Mouse (Mus musculus) MEL (cell line): Measurements from ENCODE around the gene Pde10a.

Experiments
- BHLHE40 ChIP-seq: IDR thresholded peaks from 2 replicates; pipeline ENCODE4 v1.6.1; 2012; ENCODE audit warnings: low read depth, mild to moderate bottlenecking, inconsistent platforms, low read length, improper control_type of control experiment, borderline replicate concordance
- CHD1 ChIP-seq: IDR thresholded peaks from 2 replicates; pipeline ENCODE4 v1.6.1; 2012; ENCODE audit warnings: low read depth, mild to moderate bottlenecking, inconsistent platforms, low read length, improper control_type of control experiment
- CHD2 ChIP-seq: IDR thresholded peaks from 2 replicates; pipeline ENCODE4 v1.6.1; 2011; ENCODE audit warnings: low read length, improper control_type of control experiment
- CTCF ChIP-seq, 3 experiments: IDR thresholded peaks in 2 of 3; conservative IDR thresholded peaks in 1 of 3; 2 replicates each; pipeline ENCODE4 v1.5.1; 2011 to 2012; ENCODE audit warnings: low read length in 3 of 3, low read depth in 2 of 3, mild to moderate bottlenecking in 2 of 3, improper control_type of control experiment in 1 of 3, inconsistent platforms in 1 of 3, mixed read lengths in 1 of 3, moderate library complexity in 1 of 3; ENCODE audit not compliant: control insufficient read depth in 1 of 3, insufficient read depth in 1 of 3, poor library complexity in 1 of 3, severe bottlenecking in 1 of 3
- EP300 ChIP-seq, 2 experiments: IDR thresholded peaks; 2 replicates each; pipeline ENCODE4 v1.6.1; 2011; ENCODE audit warnings: improper control_type of control experiment in 2 of 2, low read length in 2 of 2, low read depth in 1 of 2, mild to moderate bottlenecking in 1 of 2
- ETS1 ChIP-seq: IDR thresholded peaks from 2 replicates; pipeline ENCODE4 v1.6.1; 2012; ENCODE audit warnings: low read depth, mild to moderate bottlenecking, inconsistent platforms, low read length, improper control_type of control experiment, moderate library complexity
- MAX ChIP-seq: IDR thresholded peaks from 2 replicates; pipeline ENCODE4 v1.6.1; 2011; ENCODE audit warnings: low read length, improper control_type of control experiment
- MXI1 ChIP-seq: IDR thresholded peaks from 2 replicates; pipeline ENCODE4 v1.6.1; 2011; ENCODE audit warnings: mild to moderate bottlenecking, low read depth, low read length, improper control_type of control experiment
- POLR2A ChIP-seq, 2 experiments: IDR thresholded peaks; 2 replicates each; pipeline ENCODE4 v1.6.1; 2011 to 2012; ENCODE audit warnings: low read length in 2 of 2, mild to moderate bottlenecking in 2 of 2, control low read depth in 1 of 2, improper control_type of control experiment in 1 of 2, low read depth in 1 of 2, moderate library complexity in 1 of 2; ENCODE audit not compliant: control insufficient read depth in 1 of 2, insufficient read depth in 1 of 2, poor library complexity in 1 of 2
- TAL1 ChIP-seq: IDR thresholded peaks from 2 replicates; pipeline ENCODE4 v1.6.1; 2012; ENCODE audit warnings: mild to moderate bottlenecking, inconsistent platforms, low read length, moderate library complexity, mixed read lengths
- TCF12 ChIP-seq: IDR thresholded peaks from 2 replicates; pipeline ENCODE4 v1.6.1; 2014; ENCODE audit warnings: low read depth, mild to moderate bottlenecking, inconsistent platforms, low read length, improper control_type of control experiment, moderate library complexity
- USF1 ChIP-seq: IDR thresholded peaks from 2 replicates; pipeline ENCODE4 v1.6.1; 2014; ENCODE audit warnings: low read depth, mild to moderate bottlenecking, inconsistent platforms, low read length, improper control_type of control experiment, moderate library complexity
- ZMIZ1 ChIP-seq: IDR thresholded peaks from 2 replicates; pipeline ENCODE4 v1.6.1; 2012; ENCODE audit warnings: low read depth, mild to moderate bottlenecking, inconsistent platforms, low read length, improper control_type of control experiment, moderate library complexity

- no peak for TF ChIP-seq CTCF (IDR thresholded peaks at IDR 0.05 in 2 of 3, conservative IDR thresholded peaks at IDR 0.05 in 1 of 3; ENCODE audit: control insufficient read depth in 1 of 3, insufficient read depth in 1 of 3, low read depth in 2 of 3, low read length in 3 of 3, poor library complexity in 1 of 3, severe bottlenecking in 1 of 3)
- no peak for TF ChIP-seq USF1
- TF ChIP-seq POLR2A (IDR thresholded peaks at IDR 0.05; ENCODE audit: control insufficient read depth in 1 of 2, insufficient read depth in 1 of 2, low read depth in 1 of 2, low read length in 2 of 2, poor library complexity in 1 of 2) = no peak
- no peak for TF ChIP-seq ETS1
- TF ChIP-seq TAL1 = no peak
- no peak for TF ChIP-seq MXI1
- TF ChIP-seq MAX = no peak
- no peak for TF ChIP-seq CHD2
- TF ChIP-seq CHD1 = no peak
- TF ChIP-seq EP300 (IDR thresholded peaks at IDR 0.05; ENCODE audit: low read depth in 1 of 2, low read length in 2 of 2) = no peak
- TF ChIP-seq ZMIZ1 = no peak
- TF ChIP-seq TCF12 = no peak
- TF ChIP-seq BHLHE40 = no peak
Observed at GRCm38 (mm10) chr17:8929636-8930035, 404.5 kb downstream of the Pde10a start.
